Mouse (Mus musculus) adrenal gland, postnatal 36 days (tissue): ENCODE data around the gene Copg2. TPM values are rescaled to one million over a fixed set of nuclear protein-coding genes. Genes with fewer than 3 reads are reported as not detected.

Experiments used
- microRNA-seq: library from miRNA; unstranded; fragments of <30 nt; microRNA quantifications from one replicate; pipeline ENCODE4 v1.2.0, GENCODE M21; 2021
- total RNA-seq, 2 experiments: library from RNA; stranded (reverse); gene quantifications; 2 replicates each; pipeline ENCODE4 v1.2.3; 2021

The Copg2 gene
- total RNA-seq, 2 experiments from 2014 or later: 60.7 to 91.3 TPM

Small RNAs within 50 kb of the gene (microRNA-seq; reads per million reads assigned to microRNA genes)
- gene Mir335: 6,072 reads per million, percentile 92 among the genes with 10 or more reads in this experiment

Other genes starting within 250 kb of the Copg2 start
- gene Cep41, start 203.0 kb downstream of the Copg2 start, total RNA-seq: 1 to 10 TPM; 6.1 to 9.6 TPM
- 10 to 100 TPM; 54.1 to 68.9 TPM for gene Mest, start 173.2 kb downstream of the Copg2 start, total RNA-seq
- not detected for gene Tsga13, start 18.8 kb upstream of the Copg2 start, total RNA-seq
- not detected for gene Klf14, start 62.3 kb upstream of the Copg2 start, total RNA-seq